Mouse (Mus musculus): ENCODE data around the gene Chd2.

DNA sequence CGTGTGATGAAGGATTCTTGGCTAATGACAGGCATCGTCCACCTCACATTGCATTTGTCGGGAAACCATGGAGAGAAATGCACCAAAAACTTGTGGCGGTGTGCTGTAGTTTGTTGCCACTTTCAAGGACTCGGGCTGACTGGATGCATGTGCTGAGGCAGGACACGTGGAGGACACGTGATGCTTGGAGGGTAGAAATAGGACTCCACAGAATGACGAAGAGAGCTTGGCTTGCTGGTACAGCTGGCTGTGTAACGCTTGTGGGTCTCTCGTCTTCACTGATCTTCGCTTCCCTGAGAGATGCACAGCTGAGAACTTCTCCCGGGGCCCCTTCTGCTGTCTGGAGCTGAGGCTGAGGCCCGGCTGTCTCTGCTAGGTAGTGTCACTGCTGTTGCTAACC lies 118.4 kb downstream of the Chd2 start:
- TF ChIP-seq CTCF (IDR thresholded peaks at IDR 0.05; ENCODE audit: borderline replicate concordance, insufficient read depth, low read length), result no peak
- TF ChIP-seq POLR2A (IDR thresholded peaks at IDR 0.05; ENCODE audit: low read depth, low read length), result no peak

All from embryonic fibroblast, embryonic 13.5 days (primary cell).